Mouse (Mus musculus) B cell, adult (primary cell): ENCODE measurements around the gene Gpat3. TPM values are rescaled to one million over a fixed set of nuclear protein-coding genes. Genes with fewer than 3 reads are reported as not detected.

Experiments used
- total RNA-seq: library from RNA; stranded (reverse); gene quantifications from 4 replicates; pipeline ENCODE4 v1.2.4, GENCODE M21; 2023; ENCODE audit not compliant: inconsistent age

Gpat3 gene
- total RNA-seq: 7.6 to 10.6 TPM (median 9.8 TPM) in 4 replicates

GRCm38 (mm10) chr5:100845485-100845847 is at the start of gene Gpat3:
Gene Gpat3, plus strand, starts transcription at chr5:100845713.

GRCm38 (mm10) chr5:100798165-100798860 is 47.2 kb upstream of the Gpat3 start, which contains the start of the genes Helq and Mrps18c:
Gene Helq, minus strand, starts transcription at chr5:100798598.
Gene Mrps18c, plus strand, starts transcription at chr5:100798627.

GRCm38 (mm10) chr5:100820483-100821184 is 24.9 kb upstream of the Gpat3 start, which contains the start of gene Abraxas1:
Gene Abraxas1, minus strand, starts transcription at chr5:100820965.

Other genes starting within 250 kb of the Gpat3 start
- 49.1 to 52.3 TPM (median 51.5 TPM) in 4 replicates for gene Coq2, start 170.6 kb upstream of the Gpat3 start, total RNA-seq
- gene Hpse, start 126.0 kb upstream of the Gpat3 start, total RNA-seq: 14.0 to 18.6 TPM (median 15.0 TPM) in 4 replicates
- gene Helq, start 47.1 kb upstream of the Gpat3 start, total RNA-seq: 26.0 to 30.7 TPM (median 27.8 TPM) in 4 replicates
- 57.0 to 67.4 TPM (median 63.4 TPM) in 4 replicates for gene Mrps18c, start 47.1 kb upstream of the Gpat3 start, total RNA-seq
- 13.3 to 18.4 TPM (median 17.1 TPM) in 4 replicates for gene Abraxas1, start 24.7 kb upstream of the Gpat3 start, total RNA-seq